Mouse (Mus musculus): Measurements from ENCODE around the gene Grip1.

DNA sequence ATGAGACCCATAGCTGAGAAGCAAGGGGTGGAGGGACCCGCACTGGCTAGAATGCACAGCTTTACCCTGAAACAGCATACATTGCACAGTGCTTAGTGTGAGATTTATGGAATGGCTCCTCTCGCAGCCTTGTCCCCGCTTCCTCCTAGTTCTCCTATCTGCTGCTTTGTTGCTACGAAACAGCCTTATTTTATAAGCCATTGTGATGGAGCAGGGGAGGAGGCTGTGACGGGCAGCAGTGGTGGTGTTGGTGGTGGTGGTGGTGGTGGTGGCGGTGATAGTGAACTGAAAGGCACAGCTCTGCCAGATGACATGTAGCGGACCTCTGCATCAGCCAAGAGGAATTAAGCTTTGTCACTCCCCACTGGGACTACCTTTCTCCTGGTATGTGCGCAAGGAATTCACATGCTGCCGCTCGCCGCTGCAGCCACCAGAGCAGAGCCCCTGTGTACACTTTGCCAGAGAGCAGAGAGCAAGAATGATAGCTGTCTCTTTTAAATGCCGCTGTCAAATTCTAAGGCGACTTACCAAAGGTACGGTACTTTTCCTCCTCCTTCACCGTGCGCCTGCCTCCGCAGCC is 365.6 kb downstream of the Grip1 start:
- no peak for TF ChIP-seq CTCF (IDR thresholded peaks at IDR 0.05)
- TF ChIP-seq EP300 (IDR thresholded peaks at IDR 0.05) = no peak
